Mouse (Mus musculus): ENCODE data around the gene Spo11.
A peak's percentile ranks its signal among the peaks of the same experiment; 100 is the strongest.

Spo11 gene

DNA sequence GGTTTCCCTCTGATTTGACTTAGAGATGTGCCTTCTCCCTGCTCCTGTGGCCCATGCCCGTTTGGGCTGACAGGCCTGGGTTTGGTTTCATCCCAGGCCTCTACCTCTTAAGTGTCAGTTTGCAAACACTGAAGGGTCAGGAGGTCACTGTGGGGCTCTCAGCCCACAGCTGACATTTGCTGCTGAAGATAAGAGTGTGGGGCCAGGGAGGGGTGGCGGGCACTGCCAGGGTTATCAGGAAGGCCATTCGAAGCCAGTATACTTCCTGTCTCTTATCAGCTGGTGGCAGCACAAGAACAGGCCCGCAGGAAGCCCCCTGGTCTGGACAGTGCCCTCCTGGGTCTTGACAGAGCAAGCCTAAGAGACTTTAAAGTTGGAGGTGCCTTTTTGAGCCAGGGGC lies 57.5 kb downstream of the Spo11 start:
- no peak for DNase-seq

DNA sequence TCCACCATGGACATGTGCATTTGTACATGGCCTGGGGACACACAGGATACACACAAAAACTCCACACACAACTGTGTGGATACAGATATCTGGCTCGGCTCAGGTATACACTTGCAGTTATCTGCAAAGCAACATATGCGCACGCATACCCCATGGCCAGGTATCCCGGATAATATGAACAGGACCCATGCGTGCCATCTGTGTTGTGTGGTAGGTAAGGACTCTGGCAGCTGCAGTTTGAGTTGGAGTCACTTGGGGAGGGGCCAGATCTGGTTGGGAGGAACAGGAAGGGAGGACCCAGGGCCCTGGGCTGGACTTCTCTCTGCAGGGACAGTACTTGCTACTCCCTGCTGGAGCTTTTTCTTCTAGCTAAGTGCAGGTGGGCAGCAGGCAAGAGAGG lies 58.2 kb downstream of the Spo11 start:
- DNase-seq = no peak

DNA sequence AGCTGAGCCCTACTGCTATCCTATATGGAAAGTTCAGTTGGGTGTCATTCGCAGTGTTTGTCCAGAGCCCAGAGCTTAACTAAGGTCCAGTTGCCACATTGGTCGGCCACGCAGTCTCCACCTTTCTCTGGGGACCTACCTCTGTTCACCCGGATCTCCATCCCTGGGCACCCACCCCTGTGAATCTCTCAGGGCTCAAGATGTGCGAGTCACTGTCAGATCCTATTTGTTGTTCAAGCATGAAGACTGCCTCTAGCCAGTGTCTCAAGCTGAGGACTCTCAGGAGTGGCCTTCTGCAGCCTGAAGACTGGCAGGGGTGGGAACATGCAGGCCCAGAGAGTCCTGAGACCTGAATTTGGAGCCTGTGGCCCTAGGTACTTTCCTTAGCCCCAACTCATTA lies 58.6 kb downstream of the Spo11 start:
- no peak for DNase-seq

DNA sequence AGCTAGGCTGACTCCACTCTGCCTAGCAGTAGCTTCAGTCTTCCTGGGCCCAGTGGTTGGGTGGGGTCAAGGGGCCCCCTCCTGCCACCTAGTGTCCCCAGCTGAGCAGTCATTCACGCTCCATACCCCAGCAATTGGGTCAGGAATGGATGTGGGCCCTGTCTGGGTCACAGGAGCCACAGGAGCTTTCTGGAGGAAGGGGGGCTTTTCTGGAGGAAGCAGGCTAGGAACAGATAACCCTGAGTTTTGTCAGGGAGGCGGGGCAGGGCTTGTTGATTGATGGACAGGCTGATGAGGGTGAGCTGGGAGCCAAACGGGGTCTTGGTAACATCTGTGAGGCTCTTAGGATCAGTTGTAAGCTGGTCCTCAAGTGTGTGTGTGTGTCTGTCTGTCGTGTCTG lies 59.1 kb downstream of the Spo11 start:
- no peak for DNase-seq

DNA sequence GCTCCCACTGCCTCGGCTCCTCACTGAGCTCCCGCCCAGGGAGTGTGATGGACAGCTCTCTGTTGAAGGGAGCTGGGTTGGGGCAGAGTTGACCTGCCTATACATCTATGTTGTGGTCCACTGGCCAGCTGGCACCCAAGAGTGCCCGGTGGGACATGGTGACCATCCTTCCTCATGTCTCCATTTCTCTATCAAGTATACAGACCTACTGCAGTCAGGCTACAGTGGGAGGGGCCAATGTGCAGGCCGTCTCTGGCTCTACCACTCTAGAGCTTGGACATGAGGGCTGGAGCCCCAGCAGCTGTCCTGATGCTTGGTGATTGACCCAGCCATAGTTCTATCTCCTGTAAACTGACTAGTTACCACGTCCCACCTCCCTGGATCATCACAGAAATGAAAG lies 59.8 kb downstream of the Spo11 start:
- no peak for DNase-seq

DNA sequence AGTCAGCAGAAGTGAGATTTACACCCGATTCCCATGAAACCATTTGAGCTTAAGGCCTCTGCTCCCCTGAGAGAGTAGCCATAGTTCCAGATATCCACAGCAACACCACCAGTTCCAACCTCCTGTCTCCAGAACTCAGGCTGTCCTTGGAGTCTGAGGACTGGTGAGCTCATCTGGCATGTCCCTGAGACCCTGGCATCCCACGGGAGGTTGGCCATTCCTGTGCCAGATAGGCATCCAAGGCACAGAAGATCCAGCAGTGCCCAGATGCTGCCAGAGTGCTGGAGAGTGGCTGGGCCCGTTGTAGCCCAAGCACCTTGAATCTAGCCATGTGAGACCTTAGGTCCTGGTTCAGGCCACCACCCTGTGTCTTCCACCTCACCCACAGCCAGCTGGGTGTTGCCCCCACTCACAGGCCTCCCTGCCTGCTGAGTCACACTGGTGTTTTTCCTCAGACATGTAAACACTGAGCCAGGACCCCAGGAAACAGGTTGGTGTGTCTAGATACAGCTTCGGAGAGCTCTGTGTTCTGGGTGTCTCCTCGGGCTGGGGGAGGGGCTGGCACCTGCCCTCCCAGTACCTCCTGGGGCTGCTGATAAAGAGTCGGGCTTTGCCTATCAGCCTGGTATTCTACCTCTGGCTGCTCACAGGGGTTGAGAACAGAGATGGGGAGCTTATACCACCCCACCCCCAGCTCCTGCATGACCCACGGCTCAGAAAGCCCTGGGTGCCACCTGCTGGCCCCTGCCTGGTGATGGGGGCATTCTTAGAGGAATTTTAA lies 60.5 kb downstream of the Spo11 start:
- no peak for DNase-seq

DNA sequence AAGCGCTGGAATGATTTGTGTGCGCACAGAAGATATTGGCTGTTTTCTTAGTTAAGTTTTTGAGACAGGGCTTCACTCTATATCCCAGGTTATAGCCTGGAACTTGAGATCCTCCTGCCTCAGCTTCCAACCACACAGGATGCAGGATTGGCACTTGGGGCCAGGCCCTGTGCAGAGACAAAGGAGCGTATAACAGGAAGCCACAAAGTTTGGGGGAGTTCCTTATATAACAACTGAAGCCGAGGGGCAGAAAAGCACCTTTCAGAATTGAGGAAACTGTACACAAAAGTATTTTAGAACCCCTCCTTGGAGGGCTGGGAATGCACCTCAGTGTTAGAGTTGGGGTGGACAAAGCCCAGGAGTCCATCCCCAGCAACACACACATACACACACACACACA lies 61.5 kb downstream of the Spo11 start:
- no peak for DNase-seq

DNA sequence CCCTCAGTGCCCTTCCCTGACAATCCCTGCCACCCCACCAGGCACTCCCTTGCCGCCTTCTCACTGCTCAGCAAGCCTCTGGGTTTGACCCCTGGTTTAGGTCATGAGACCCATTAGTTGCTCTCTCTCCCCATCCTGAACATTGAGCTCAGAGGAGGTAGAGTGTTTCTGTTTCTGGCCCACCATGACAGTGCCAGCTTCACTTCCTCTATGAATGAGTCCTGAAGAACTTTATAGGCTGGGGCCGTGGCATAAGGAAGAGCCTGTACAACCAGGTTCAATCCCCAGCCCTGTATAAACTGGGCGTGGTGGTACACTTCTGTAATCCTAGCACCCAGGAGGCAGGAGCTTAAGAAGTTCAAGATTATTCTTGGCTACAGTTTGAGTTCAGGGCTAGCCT lies 63.3 kb downstream of the Spo11 start:
- no peak for DNase-seq

DNA sequence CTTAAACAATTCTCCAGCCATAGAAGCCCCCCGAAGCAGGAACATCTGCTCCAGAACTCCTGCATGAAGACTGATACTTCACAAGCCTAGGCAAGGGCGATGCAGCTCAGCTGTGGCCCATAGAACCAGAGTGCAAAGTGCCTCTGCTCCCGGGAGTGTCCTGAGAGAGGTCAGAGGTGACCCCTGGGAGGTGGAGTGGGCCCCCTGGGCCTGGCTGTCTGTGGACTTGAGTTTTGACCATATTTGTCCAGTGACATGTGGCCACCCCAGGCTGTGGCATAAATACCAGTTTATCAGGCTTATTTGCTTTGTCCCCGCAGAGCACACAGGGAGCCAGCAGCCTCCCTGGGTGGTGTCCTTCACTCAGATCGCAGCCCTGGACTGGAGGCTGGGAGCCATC lies 63.7 kb downstream of the Spo11 start:
- peak in 1 of 2 experiments; percentile 64 for DNase-seq

DNA sequence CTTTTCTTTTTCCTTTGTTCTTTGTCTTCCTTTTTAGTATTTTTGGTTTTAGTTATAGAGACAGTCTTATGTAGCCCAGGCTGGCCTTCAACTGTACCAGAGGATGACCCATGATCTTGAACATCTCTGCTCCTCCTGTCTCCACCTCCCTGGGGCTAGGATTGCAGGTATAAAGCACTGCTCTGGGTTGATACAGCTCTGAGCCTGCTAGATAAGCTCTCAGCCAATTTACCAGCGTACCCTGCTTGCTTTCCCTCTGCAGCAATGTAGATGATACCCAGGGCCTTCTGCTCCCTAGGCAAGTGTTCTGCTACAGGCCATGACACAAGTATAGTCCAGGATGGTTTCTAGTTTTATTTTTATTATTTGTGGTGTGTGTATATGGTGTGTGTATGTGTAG lies 64.4 kb downstream of the Spo11 start:
- DNase-seq = no peak

DNA sequence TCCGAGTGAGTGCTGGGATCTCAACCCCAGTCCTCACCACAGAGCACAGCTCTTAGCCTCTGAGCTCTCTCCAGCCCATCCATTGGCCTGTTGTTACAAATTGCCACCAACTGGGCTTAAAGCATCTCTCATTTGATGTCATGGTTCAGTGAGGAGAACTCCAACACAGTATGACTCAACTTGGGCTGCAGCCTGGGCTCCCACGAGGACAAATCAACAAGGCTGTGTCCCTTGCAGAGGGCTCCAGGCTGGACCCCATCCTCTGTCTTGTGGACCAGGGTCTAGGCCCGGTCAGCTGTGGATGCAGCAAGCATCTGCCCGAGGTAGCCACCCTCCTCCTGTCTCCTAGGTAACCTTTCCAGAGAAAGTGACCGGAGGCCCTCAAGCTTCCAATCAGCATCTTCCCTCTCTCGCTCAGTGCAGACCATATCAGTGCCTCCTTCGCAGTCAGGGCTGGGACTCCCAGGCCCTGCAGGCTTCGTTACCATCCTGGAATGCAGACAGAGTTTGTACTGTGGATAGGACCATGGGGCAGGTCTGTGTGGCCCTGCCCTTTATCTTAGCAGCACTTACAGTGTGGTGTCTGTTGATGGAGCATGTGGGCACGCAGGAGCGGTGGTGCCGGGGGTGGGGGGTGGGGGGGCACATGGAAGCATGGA lies 65.1 kb downstream of the Spo11 start:
- DNase-seq = no peak

All from kidney, postnatal 25 days (tissue).